Mouse (Mus musculus) retina, embryonic 14.5 days (tissue): ENCODE measurements at regions not wholly inside any gene's neighbourhood (a gene's known extent, or its start where the extent isn't known, plus 50 kb on each side); places are given as distances from the start of the nearest gene placed in this dataset.

Experiments
- DNase-seq: peaks from one replicate; pipeline ENCODE4 v3.0.0-alpha.2; 2015; ENCODE audit warnings: low spot score

DNA sequence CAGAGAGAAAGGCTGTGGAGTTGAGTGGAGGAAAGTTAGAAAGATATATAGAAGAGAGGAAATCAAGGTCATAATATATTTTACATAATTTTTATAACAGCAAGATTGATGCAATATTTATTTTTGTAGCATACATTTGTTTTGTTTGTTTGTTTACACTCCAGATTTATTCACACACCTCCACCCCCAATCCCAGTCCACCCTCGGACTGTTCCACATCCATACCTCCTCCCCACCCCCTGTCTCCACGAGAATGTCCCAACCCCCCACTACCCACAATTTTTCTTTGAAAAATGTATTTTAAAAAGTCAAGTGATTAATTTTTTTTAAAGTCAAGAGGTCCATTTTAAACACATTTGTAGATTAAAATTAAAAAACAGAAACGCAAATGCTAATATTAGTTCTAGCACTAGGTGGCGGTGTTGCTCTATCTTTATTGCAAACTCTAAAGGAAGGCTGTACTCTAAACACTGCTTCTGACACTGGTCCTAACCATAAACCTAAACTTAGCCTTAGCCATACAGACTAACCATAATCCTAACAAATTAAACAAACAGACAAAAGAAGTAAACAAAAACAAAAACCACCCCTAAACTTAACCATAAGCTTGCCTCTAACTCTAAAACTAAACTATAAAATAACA, 67.8 kb downstream of the Olfr1505 start:
- DNase-seq: peak; percentile 85

DNA sequence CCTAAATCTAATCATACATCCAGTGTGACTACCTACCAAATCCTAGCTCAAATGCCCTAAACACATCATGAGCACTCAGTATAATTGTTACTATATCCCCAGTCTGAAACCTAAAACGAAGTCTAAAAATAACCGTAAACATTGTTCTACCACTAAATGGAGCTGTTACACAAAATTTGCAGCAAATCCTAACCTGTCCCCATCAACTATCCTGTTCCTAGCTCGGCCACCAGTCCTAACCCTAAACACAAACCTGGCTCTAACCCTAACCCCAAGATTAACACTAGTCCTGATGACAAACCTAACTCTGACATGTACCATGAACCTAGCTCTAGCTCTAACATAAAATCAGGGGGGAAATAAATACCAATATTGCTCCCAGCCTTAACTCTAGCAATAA, 69.5 kb downstream of the Olfr1505 start:
- peak; percentile 17 for DNase-seq
